Comparison of ENCODE assay signal across 10 mouse cellular contexts in genomic region chr11:113752685-113753430, GRCm38 (mm10). TPM values are rescaled to one million over a fixed set of nuclear protein-coding genes. Genes with fewer than 3 reads are reported as not detected.
DNase-seq lines count a peak whose midpoint lies in the region; ATAC-seq and TF ChIP-seq lines count a peak whose summit lies in the region.
"Had no signal": no experiment of that assay in that cellular context is flagged by ENCODE, and none has a peak within 500 bp of the region (broad histone marks: within the 10 kb centered on the region; RNA-seq: fewer than 3 reads in every experiment).

No protein-coding gene starts in this region.

- WGBS in heart, embryonic 12.5 days = 92% methylated on average over 10 of the region's 10 CpGs
- WGBS in midbrain, embryonic 10.5 days = 93% methylated on average over 10 of the region's 10 CpGs
- 94% methylated on average over 10 of the region's 10 CpGs for WGBS in midbrain, postnatal 0 days
- 93% methylated on average over 10 of the region's 10 CpGs for WGBS in intestine, postnatal 0 days
- WGBS in stomach, embryonic 14.5 days = 94% methylated on average over 10 of the region's 10 CpGs

- no peak for TF ChIP-seq CTCF in midbrain, postnatal 0 days (IDR thresholded peaks at IDR 0.05)
- TF ChIP-seq CTCF in intestine, postnatal 0 days (IDR thresholded peaks at IDR 0.05; ENCODE audit: low read depth) = no peak

- H3K9me3 ChIP-seq in heart, embryonic 12.5 days (replicated peaks) = no peaks in the 10 kb centered on the region
- H3K9me3 ChIP-seq in midbrain, embryonic 10.5 days (replicated peaks) = no peaks in the 10 kb centered on the region
- no peaks in the 10 kb centered on the region for H3K9me3 ChIP-seq in midbrain, postnatal 0 days (ENCODE audit: low read length)
- H3K9me3 ChIP-seq in intestine, postnatal 0 days (ENCODE audit: control insufficient read depth) = no peaks in the 10 kb centered on the region
- H3K9me3 ChIP-seq in stomach, embryonic 14.5 days (ENCODE audit: control insufficient read depth, low read depth, low read length) = no peaks in the 10 kb centered on the region

- H3K4me2 ChIP-seq in heart, embryonic 12.5 days = peak overlapping the region; percentile 83
- H3K4me2 ChIP-seq in midbrain, postnatal 0 days (ENCODE audit: low read depth, low read length, poor library complexity, severe bottlenecking) = no peak overlapping the region
- H3K4me2 ChIP-seq in intestine, postnatal 0 days (replicated peaks; ENCODE audit: low read depth) = peak overlapping the region; percentile 87; the same call in 1 of the 2 replicates
- H3K4me2 ChIP-seq in stomach, embryonic 14.5 days (replicated peaks; ENCODE audit: low read depth, low read length) = peak overlapping the region; percentile 76

- H3K36me3 ChIP-seq in heart, embryonic 12.5 days = no peaks in the 10 kb centered on the region
- peaks cover 12% of the 10 kb centered on the region for H3K36me3 ChIP-seq in midbrain, embryonic 10.5 days
- no peaks in the 10 kb centered on the region for H3K36me3 ChIP-seq in midbrain, postnatal 0 days (ENCODE audit: insufficient read depth, low read length)
- no peaks in the 10 kb centered on the region for H3K36me3 ChIP-seq in intestine, postnatal 0 days (ENCODE audit: control insufficient read depth, insufficient read depth)
- H3K36me3 ChIP-seq in stomach, embryonic 14.5 days (ENCODE audit: control insufficient read depth, insufficient read depth, low read length) = peaks cover 6% of the 10 kb centered on the region; the same call in 1 of the 2 replicates

- no peak overlapping the region for H3K27ac ChIP-seq in heart, embryonic 12.5 days (ENCODE audit: poor library complexity, severe bottlenecking)
- peak overlapping the region; percentile 92 for H3K27ac ChIP-seq in midbrain, embryonic 10.5 days (replicated peaks)
- H3K27ac ChIP-seq in midbrain, postnatal 0 days (ENCODE audit: low read depth, low read length) = no peak overlapping the region
- H3K27ac ChIP-seq in intestine, postnatal 0 days (ENCODE audit: low read depth, low read length) = no peak overlapping the region
- H3K27ac ChIP-seq in stomach, embryonic 14.5 days (ENCODE audit: low read length) = no peak overlapping the region

- no peak for ATAC-seq in heart, embryonic 12.5 days (ENCODE audit: insufficient number of reproducible peaks, low FRiP score)
- no peak for ATAC-seq in midbrain, postnatal 0 days (ENCODE audit: low FRiP score)
- no peak for ATAC-seq in intestine, postnatal 0 days
- no peak for ATAC-seq in stomach, embryonic 14.5 days (ENCODE audit: insufficient number of reproducible peaks, insufficient read depth, low FRiP score, low read depth)

- H3K9ac ChIP-seq in heart, embryonic 12.5 days = no peak overlapping the region
- H3K9ac ChIP-seq in midbrain, postnatal 0 days (replicated peaks; ENCODE audit: low read length, poor library complexity, severe bottlenecking) = no peak overlapping the region
- no peak overlapping the region for H3K9ac ChIP-seq in intestine, postnatal 0 days (ENCODE audit: low read depth, low read length)
- H3K9ac ChIP-seq in stomach, embryonic 14.5 days (replicated peaks; ENCODE audit: low read depth, low read length) = no peak overlapping the region

- peaks cover 36% of the 10 kb centered on the region for H3K4me1 ChIP-seq in heart, embryonic 12.5 days (replicated peaks)
- H3K4me1 ChIP-seq in midbrain, embryonic 10.5 days = peaks cover 66% of the 10 kb centered on the region
- H3K4me1 ChIP-seq in midbrain, postnatal 0 days (ENCODE audit: insufficient read depth, low read length) = peaks cover 12% of the 10 kb centered on the region
- H3K4me1 ChIP-seq in intestine, postnatal 0 days (replicated peaks; ENCODE audit: control insufficient read depth, insufficient read depth, low read length) = 0 out of 2 replicates have a peak, but pooled peaks cover 7% of the 10 kb centered on the region
- H3K4me1 ChIP-seq in stomach, embryonic 14.5 days (ENCODE audit: control insufficient read depth, insufficient read depth, low read length) = peaks cover 23% of the 10 kb centered on the region

- no peaks in the 10 kb centered on the region for H3K27me3 ChIP-seq in heart, embryonic 12.5 days (replicated peaks)
- peaks cover 12% of the 10 kb centered on the region; the same call in 1 of the 2 replicates for H3K27me3 ChIP-seq in midbrain, embryonic 10.5 days (ENCODE audit: low read depth, poor library complexity, severe bottlenecking)
- H3K27me3 ChIP-seq in midbrain, postnatal 0 days (ENCODE audit: insufficient read depth, low read length) = no peaks in the 10 kb centered on the region
- no peaks in the 10 kb centered on the region for H3K27me3 ChIP-seq in intestine, postnatal 0 days (replicated peaks; ENCODE audit: control insufficient read depth, insufficient read depth, low read length)
- no peaks in the 10 kb centered on the region for H3K27me3 ChIP-seq in stomach, embryonic 14.5 days (ENCODE audit: control insufficient read depth, insufficient read depth, low read length)

- no peak overlapping the region for H3K4me3 ChIP-seq in heart, embryonic 12.5 days
- peak overlapping the region; percentile 90; the same call in 1 of the 2 replicates for H3K4me3 ChIP-seq in midbrain, embryonic 10.5 days
- no peak overlapping the region for H3K4me3 ChIP-seq in midbrain, postnatal 0 days (ENCODE audit: low read depth, low read length)
- H3K4me3 ChIP-seq in intestine, postnatal 0 days (ENCODE audit: low read depth, low read length) = no peak overlapping the region
- H3K4me3 ChIP-seq in stomach, embryonic 14.5 days (ENCODE audit: low read depth, low read length) = no peak overlapping the region

- DNase-seq in heart, postnatal 14 days = no peak
- DNase-seq in midbrain, embryonic 10.5 days (ENCODE audit: low spot score) = no peak
- DNase-seq in midbrain, postnatal 0 days (ENCODE audit: low spot score) = no peak
- DNase-seq in T-cell, adult 2 months (ENCODE audit: low spot score) = no peak
- no peak for DNase-seq in layer of hippocampus, postnatal 14 days (ENCODE audit: low spot score in 2 of 2)
- DNase-seq: gastrocnemius, adult 2 months; thymus, adult 18-20 months had no signal

- intact Hi-C loops in heart, postnatal 14 days (cut with DNase I) = no loop called here

RNA-seq across cellular contexts. Expression of gene Cdc42ep4, which starts 1.2 kb away (rescaled TPM):
- 23.2 and 24.3 TPM in 2 replicates for polyA plus RNA-seq in heart, embryonic 12.5 days (2016; fragmentation: Nextera tagmentation; extraction: Ambion mirVana)
- 10 to 100 TPM; 30.9 to 33.4 TPM for total RNA-seq in heart, postnatal 14 days (2021)
- polyA plus RNA-seq in midbrain, embryonic 10.5 days (2016; fragmentation: Nextera tagmentation; extraction: Ambion mirVana) = 91.4 and 105 TPM in 2 replicates
- 88.0 and 89.5 TPM in 2 replicates for total RNA-seq in midbrain, postnatal 0 days (2014; rRNA removed)
- 60.3 and 63.2 TPM in 2 replicates for polyA plus RNA-seq in midbrain, postnatal 0 days (2015; fragmentation: Nextera tagmentation; extraction: Ambion mirVana)
- polyA plus RNA-seq in intestine, postnatal 0 days (2015; fragmentation: Nextera tagmentation; extraction: Ambion mirVana) = 30.2 and 33.0 TPM in 2 replicates
- polyA plus RNA-seq in stomach, embryonic 14.5 days (2014; fragmentation: Nextera tagmentation; extraction: Ambion mirVana) = 51.5 and 51.6 TPM in 2 replicates
- 10 to 100 TPM; 42.1 to 46.9 TPM for total RNA-seq in layer of hippocampus, postnatal 14 days (2021)

RNA-seq across cellular contexts. Expression of gene Cpsf4l, which starts 43.0 kb away (rescaled TPM):
- polyA plus RNA-seq in heart, embryonic 12.5 days (2016; fragmentation: Nextera tagmentation; extraction: Ambion mirVana) = not detected in 2 replicates
- total RNA-seq in heart, postnatal 14 days (2021) = under 1 TPM in 1 of 2 experiments, not detected in 1; 0.20 TPM
- 0.37 and 0.51 TPM in 2 replicates for polyA plus RNA-seq in midbrain, embryonic 10.5 days (2016; fragmentation: Nextera tagmentation; extraction: Ambion mirVana)
- total RNA-seq in midbrain, postnatal 0 days (2014; rRNA removed) = 0.22 TPM in 1 of 2 replicates, not detected in the other
- 0.20 TPM in 2 replicates for polyA plus RNA-seq in midbrain, postnatal 0 days (2015; fragmentation: Nextera tagmentation; extraction: Ambion mirVana)
- not detected in 2 replicates for polyA plus RNA-seq in intestine, postnatal 0 days (2015; fragmentation: Nextera tagmentation; extraction: Ambion mirVana)
- 0.49 and 0.52 TPM in 2 replicates for polyA plus RNA-seq in stomach, embryonic 14.5 days (2014; fragmentation: Nextera tagmentation; extraction: Ambion mirVana)
- not detected for total RNA-seq in layer of hippocampus, postnatal 14 days (2021)
- total RNA-seq: gastrocnemius, adult 2 months had no signal
